Mouse (Mus musculus) heart, postnatal 0 days (tissue): ENCODE measurements around the gene St3gal3.

ENCODE experiments used
- CTCF ChIP-seq: IDR thresholded peaks from 2 replicates; pipeline ENCODE4 v1.5.1; 2016; ENCODE audit warnings: antibody characterized with exemption, control low read depth, low read depth
- EP300 ChIP-seq: IDR thresholded peaks from 2 replicates; pipeline ENCODE4 v1.6.1; 2016; ENCODE audit warnings: antibody characterized with exemption, low read depth

GRCm38 (mm10) chr4:118135414-118135813 lies 700 bp upstream of the St3gal3 start:
- no peak for TF ChIP-seq EP300
- no peak for TF ChIP-seq CTCF
